Mouse (Mus musculus): Measurements from ENCODE around the gene Cd164.

Cd164 gene

DNA sequence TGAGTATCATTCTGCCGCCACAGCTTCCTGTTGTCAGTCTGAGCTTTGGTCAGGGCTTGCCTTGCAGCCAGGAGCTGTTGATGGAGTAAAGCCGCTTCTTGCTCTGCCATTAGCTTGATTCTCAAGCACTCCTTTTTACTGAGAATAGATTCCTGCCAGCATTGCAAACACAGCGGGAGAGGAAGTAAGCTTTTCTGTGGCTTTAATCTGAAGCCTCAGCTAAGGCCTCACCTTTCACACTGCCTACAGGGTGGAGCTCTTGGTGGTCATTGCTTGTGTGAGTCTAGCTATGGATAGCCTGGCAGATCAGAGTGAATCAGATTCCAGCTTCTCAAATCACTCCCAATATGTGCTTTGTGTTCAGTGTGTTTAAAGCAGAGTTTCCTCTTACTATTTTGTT is 33.1 kb downstream of the Cd164 start:
- no peak for DNase-seq

DNA sequence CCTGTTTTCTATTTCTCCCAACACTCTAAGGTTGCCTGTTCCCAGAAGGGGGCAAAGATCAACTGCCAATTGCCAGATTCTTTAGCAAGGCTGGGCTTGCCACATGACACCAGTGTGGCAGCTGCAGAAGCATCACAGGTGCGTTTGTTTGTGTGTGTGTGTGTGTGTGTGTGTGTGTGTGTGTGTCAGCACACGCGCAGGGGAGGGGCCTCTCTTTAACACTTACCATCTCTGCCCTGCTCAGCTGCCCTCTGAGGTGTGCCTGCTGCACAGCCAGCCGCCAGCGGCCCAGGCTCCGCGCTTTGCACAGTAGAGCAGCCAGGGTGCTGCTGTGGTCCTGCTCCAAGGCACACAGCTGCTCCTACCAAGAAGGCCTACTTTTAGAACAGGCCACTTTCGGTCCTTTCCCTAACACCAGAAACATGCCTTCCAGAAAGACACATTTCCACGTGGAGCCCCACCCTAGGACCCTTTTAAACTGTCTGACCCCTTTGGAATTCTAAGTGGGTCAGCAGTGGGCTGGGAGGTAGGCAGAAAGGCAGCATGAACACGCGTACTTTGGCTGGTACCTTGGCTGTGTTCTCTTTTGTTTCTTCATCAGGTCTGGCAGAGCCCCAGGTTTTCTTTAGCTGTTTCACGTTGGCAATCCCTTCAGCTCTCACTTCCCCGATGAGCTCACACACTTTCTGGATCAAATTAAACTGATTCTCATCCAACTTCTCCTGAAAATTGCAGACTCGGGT is 33.8 kb downstream of the Cd164 start:
- DNase-seq = peak; percentile 72

DNA sequence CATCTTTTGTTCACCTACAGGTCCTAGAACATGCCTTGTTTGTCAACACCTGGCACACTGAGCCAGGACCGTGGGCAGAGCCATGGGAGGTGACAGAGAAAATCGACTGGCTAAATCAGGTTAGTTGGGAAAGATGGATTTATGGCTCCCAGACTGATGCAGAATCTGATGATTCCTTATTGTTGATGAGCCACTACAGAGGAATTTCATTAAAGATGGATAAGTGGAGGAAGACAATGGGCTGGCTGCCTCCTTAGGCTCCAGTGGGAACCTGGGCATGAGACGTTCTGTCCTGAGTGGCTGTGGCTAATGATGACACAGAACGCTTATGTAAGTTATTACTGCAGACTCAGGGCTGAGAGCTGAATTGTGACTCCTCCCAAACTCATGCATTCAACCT is 34.5 kb downstream of the Cd164 start:
- no peak for DNase-seq

DNA sequence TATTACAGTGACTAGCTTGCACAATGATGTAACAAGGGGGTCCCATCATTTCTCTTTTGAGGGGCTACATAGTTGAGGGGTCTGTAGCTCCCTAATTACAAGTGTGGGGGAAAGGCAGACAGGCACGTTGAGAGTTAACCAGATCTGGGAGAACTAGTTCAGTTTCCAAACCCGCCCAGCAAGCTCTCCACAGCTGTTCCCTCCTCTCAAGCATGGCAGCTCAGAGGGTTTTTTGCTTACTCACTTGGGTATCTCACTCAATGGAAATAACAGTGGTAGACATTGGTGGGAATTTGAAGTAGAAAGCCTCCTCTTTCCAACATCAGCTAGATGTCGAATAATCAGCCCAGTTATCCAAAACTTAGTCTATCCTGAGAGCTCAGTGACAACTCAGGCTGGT is 35.9 kb downstream of the Cd164 start:
- no peak for DNase-seq

DNA sequence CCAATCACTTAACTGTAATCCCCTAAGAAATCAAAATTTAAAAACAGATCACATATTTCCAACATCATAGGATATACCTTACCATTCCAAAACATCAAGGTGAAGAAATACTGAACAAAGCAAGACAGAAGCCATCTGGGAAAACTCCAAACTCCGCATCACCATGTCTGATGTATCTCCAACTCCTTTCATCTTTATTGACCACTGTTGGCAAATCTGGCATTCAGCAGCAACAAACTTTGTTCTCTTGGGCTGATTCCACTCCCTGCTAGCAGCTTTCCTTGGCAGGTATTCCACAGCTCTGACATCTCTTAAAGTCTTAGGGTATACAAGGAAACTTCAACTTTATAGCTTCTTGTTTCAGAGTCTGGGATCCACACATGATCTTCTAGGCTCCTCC is 39.2 kb downstream of the Cd164 start:
- DNase-seq = no peak

DNA sequence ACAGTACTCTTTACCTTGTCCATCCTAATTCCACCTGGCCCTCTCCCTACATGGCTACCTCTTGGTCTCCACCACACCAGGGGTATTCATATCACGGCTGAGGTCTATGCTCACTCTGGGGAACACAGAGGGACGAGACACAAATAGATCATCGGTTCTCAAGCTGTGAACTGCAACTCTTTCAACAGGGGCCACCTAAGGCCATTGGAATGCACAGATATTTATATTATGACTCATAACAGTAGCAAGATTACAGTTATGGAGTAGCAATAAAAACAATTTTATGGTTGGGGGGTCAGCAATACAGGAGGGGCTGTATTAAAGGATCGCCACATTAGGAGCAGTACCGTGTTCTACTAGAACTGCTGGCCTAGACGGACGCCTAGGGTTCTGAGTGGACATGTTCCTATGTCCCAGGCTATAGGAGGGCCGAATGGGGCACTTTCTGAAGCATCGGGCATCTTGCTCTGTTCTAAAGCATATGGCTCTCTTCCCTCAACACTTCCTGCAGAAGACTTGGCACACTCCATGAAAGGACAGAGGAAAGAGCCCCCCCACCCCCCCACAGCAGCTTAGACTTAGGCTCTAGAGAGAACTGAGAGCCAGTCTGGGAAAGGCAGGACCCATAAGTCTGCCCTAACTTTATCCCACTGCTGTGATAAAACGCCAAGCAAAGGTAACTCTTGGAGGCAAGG is 42.6 kb downstream of the Cd164 start:
- DNase-seq = no peak

DNA sequence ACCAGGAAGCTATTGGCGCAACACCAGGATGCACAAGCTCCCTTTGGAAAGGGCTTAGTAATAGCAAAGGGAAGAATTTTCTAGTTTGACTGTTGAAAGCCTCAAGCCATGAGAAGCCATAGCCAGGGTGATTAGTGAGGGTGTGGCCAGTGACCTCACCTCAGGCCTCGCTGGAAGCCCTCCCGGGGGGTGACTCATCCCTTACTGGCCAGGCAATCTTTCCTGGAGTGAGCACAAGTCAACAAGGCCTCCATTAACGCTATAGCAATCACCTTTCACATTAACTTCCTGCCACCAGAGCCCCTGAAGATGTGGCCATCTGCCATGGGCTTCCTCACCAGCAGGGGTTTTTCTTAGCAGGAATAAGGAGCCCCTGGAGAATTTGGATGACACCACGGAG is 45.9 kb downstream of the Cd164 start:
- peak; percentile 15 for DNase-seq

DNA sequence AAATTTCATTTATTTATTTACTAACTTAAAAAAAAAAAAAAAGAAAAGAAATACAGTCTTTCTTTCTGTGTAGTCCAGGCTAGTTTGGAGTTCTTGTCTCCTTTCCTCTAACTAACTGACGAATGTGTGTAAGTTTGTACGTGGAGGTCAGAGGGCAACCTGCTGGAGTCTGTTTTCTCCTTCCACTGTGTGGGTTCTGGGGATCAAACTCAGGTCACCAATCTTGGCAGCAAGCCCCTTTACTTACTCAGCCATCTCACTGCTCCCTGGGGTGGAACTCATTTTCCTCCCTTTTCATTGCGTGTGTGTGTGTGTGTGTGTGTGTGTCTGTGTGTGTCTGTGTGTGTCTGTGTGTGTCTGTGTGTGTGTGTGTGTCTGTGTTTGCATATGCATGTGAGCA is 49.1 kb downstream of the Cd164 start:
- peak; percentile 61 for DNase-seq

DNA sequence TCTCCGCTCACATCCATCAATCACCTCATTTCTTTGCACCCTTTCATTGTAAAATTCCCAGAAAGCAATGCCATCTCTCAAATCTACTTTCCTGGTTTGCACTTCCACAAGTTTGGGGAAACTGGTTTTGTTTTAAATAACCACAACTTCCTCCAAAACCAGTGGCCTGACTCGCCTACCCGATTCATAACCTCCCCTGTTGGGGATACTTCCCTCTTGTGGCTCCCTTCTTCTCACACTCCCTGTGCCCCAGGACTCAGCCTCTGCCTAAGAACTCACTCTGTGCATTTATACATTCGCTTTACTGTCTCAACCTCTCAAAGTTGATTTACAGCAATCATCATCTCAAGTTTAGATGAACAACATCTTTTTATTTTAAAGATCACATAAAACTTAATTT is 51.9 kb downstream of the Cd164 start:
- no peak for DNase-seq

DNA sequence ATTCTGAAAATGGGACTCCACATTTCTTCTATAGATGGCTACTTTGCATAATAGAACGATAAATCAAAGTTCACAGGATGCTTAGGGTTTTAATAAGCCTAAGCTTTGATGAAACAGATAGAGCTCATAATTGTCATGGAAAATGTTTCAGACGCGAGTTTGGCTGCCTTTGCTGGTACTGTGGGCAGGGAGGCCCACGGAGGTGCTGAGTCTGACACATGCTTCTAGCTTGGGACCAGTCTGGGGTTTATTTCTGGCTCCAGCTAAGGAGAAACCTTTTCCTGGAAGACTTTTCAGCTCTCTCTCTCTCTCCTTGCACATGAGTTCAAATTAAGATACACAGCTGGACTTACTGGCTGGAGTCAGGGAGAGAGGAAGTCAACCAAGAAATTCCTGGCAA is 53.1 kb downstream of the Cd164 start:
- DNase-seq = no peak

DNA sequence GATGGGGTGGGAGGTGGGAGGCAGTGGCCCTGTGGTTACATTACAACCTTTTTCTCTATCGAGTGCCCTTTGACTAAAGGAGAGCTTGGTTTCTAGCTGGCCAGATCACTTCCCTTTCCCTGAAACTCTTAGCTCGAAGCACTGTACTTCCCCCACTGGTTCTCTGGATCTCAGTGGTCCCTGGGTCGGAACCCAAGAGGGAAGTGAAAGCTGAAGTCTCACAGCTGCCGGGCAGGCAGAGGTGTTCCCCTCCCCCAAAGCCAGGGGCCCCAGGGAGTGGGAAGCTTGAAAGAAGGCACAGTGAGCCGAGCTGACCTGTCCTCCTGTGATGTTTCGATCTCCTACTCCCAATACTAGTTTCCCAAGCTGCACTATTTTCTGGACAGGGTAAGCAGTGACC is 54.0 kb downstream of the Cd164 start:
- peak; percentile 44 for DNase-seq

DNA sequence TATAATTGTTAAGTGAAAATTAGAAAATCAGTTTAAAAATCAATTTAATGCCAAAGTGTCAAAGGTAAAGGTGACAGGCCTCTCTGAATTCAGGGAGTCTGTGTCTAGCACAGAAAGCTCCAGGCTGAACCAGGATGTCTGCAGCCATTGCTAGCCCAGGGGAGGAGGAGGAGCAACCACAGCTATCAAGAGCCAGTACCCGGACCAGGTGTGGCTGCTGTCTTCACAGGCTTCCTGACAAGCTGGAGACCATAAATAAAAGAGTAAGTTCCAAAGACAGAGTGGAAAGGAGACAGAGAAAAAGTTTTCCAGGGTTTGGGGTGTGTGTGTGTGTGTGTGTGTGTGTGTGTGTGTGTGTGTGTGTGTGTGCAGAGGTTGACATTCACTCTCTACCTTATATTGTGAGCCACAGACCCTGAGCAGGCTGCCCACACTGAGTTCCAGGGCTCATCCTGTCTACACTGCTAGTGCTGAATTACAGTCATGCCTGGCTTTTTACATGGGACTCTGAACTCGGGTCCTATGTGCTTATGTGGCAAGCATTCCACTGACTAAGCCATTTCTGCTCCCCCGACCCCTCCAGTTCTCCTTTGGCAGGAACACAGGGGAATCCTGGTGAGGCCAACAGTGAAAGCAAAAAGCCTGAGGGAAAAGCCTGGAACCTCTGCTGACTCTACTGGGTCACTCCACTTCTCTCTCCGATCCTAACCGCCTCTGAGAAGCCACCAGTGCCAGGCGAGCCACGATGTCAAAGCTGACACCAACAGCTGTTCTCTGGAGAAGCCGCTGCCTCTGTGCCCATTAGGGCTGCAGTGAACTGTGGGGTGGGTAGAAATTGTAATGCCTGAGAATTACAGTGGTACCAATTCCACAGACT is 56.5 kb downstream of the Cd164 start:
- DNase-seq = peak; percentile 31

DNA sequence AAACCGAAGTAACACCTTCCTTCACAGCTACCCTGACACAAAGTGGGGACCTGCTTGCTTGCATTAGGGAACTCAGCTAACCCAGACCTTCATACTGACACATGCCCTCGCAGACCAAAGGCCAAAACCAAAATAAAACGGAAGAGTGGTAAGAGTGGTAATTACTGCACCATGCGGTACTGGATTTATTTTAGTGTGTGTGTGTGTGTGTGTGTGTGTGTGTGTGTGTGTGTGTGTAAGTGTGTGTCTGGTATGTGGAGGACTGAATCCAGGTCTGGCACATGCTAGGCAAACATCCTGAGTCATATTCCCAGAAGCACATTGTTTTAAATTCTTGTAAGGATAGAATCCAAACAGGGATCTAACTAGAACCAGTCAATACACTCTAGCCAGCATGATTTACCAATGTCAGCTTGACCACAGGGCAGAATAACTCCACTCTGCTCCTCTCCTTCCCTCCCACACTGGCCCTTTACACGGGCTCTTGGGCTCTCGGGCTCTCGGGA is 57.2 kb downstream of the Cd164 start:
- no peak for DNase-seq

DNA sequence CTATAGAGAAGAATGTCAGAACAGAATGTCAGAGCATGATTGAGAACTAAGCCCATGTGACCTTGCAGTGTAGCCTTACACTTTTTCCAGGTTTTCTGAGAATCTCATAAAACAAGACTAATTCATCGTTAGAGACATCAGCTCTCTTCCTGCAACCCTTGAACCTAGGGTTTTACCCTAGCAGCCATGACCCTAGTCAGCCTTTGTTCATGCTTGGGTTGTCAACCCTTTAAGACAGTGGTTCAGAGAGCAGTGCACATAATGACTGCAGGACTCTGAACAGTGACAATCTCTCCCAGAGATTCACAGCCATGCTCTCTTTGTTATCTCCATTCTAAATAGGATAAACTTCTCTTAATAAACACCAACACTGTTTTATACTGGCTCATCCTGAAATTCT is 59.3 kb downstream of the Cd164 start:
- DNase-seq = no peak

DNA sequence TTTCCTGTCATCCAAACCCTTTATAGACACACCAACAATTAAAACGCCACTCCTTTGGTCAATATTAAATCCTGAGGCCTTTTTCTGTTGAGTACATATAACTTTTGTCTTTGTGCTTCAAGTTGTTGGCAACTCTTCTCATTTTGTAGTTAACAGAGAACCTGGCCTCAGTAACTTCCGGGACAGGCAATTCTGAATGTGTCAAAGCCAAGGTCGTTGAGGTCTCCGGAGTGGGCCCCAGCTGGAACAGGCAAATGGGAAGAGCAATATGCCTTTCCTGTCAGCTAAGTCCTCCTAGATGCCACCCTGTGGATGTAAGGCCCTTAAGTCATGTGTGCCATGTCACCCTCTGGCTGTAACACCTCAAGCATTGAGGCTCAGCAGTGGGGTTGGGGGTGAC is 61.2 kb downstream of the Cd164 start:
- DNase-seq = no peak
